Mouse (Mus musculus): ENCODE measurements at regions not wholly inside any gene's neighbourhood (a gene's known extent, or its start where the extent isn't known, plus 50 kb on each side); places are given as distances from the start of the nearest gene placed in this dataset.

GRCm38 (mm10) chr4:45713837-45714508 is 84.8 kb upstream of the Aldh1b1 start:
- TF ChIP-seq POLR2A (IDR thresholded peaks at IDR 0.05; ENCODE audit: low read depth, low read length), result no peak
- no peak for TF ChIP-seq CTCF (IDR thresholded peaks at IDR 0.05; ENCODE audit: extremely low read depth, insufficient read depth, insufficient read length, insufficient replicate concordance)

GRCm38 (mm10) chr4:45713046-45713706 is 85.6 kb upstream of the Aldh1b1 start:
- H3K27ac ChIP-seq (ENCODE audit: insufficient read depth, low read length), result no peak overlapping the region
- WGBS, result 72% methylated on average over 8 of the region's 8 CpGs
- TF ChIP-seq POLR2A (IDR thresholded peaks at IDR 0.05; ENCODE audit: low read depth, low read length) (no peak), CTCF (IDR thresholded peaks at IDR 0.05; ENCODE audit: extremely low read depth, insufficient read depth, insufficient read length, insufficient replicate concordance) (no peak)
- H3K27me3 ChIP-seq (ENCODE audit: control insufficient read depth, insufficient read depth, low read length), result no peaks in the 10 kb centered on the region
- no peak overlapping the region for H3K4me3 ChIP-seq (ENCODE audit: extremely low read depth, insufficient read depth, insufficient read length)
- no peak for DNase-seq (ENCODE audit: low read depth in 1 of 2, low spot score in 2 of 2)
- no peaks in the 10 kb centered on the region for H3K4me1 ChIP-seq (ENCODE audit: control insufficient read depth, insufficient read depth, insufficient read length)
- H3K36me3 ChIP-seq (ENCODE audit: control insufficient read depth, insufficient read depth, low read length), result no peaks in the 10 kb centered on the region

More at GRCm38 (mm10) chr4:45713837-45714508, 84.8 kb upstream of the Aldh1b1 start:
- Histone ChIP-seq H3K27ac (ENCODE audit: insufficient read depth, low read length) (no peak overlapping the region), H3K36me3 (ENCODE audit: control insufficient read depth, insufficient read depth, low read length) (no peaks in the 10 kb centered on the region), H3K27me3 (ENCODE audit: control insufficient read depth, insufficient read depth, low read length) (no peaks in the 10 kb centered on the region), H3K4me3 (ENCODE audit: extremely low read depth, insufficient read depth, insufficient read length) (no peak overlapping the region), H3K4me1 (ENCODE audit: control insufficient read depth, insufficient read depth, insufficient read length) (no peaks in the 10 kb centered on the region)
- 69% methylated on average over 10 of the region's 10 CpGs for WGBS
- no peak for DNase-seq (ENCODE audit: low read depth in 1 of 2, low spot score in 2 of 2)

- Histone ChIP-seq H3K4me1 (ENCODE audit: control insufficient read depth, insufficient read depth, insufficient read length) (no peaks in the 10 kb centered on the region), H3K36me3 (ENCODE audit: control insufficient read depth, insufficient read depth, low read length) (no peaks in the 10 kb centered on the region), H3K27ac (ENCODE audit: insufficient read depth, low read length) (no peak overlapping the region), H3K27me3 (ENCODE audit: control insufficient read depth, insufficient read depth, low read length) (no peaks in the 10 kb centered on the region), H3K4me3 (ENCODE audit: extremely low read depth, insufficient read depth, insufficient read length) (no peak overlapping the region)
- no peak for DNase-seq (ENCODE audit: low read depth in 1 of 2, low spot score in 2 of 2)
- TF ChIP-seq CTCF (IDR thresholded peaks at IDR 0.05; ENCODE audit: extremely low read depth, insufficient read depth, insufficient read length, insufficient replicate concordance) (no peak), POLR2A (IDR thresholded peaks at IDR 0.05; ENCODE audit: low read depth, low read length) (no peak)
- 18% methylated on average over 7 of the region's 7 CpGs for WGBS
Observed at GRCm38 (mm10) chr4:45703997-45704396, 94.8 kb upstream of the Aldh1b1 start.

GRCm38 (mm10) chr4:45699601-45700000 is 99.2 kb upstream of the Aldh1b1 start:
- Histone ChIP-seq H3K36me3 (ENCODE audit: control insufficient read depth, insufficient read depth, low read length) (no peaks in the 10 kb centered on the region), H3K27me3 (ENCODE audit: control insufficient read depth, insufficient read depth, low read length) (no peaks in the 10 kb centered on the region), H3K4me1 (ENCODE audit: control insufficient read depth, insufficient read depth, insufficient read length) (no peaks in the 10 kb centered on the region), H3K27ac (ENCODE audit: insufficient read depth, low read length) (no peak overlapping the region), H3K4me3 (ENCODE audit: extremely low read depth, insufficient read depth, insufficient read length) (no peak overlapping the region)
- no peak for DNase-seq (ENCODE audit: low read depth in 1 of 2, low spot score in 2 of 2)
- WGBS, result 78% methylated on average over 3 of the region's 3 CpGs
- TF ChIP-seq POLR2A (IDR thresholded peaks at IDR 0.05; ENCODE audit: low read depth, low read length) (no peak), CTCF (IDR thresholded peaks at IDR 0.05; ENCODE audit: extremely low read depth, insufficient read depth, insufficient read length, insufficient replicate concordance) (no peak)

GRCm38 (mm10) chr4:45695239-45695638 is 103.6 kb upstream of the Aldh1b1 start:
- H3K27ac ChIP-seq (ENCODE audit: insufficient read depth, low read length), result no peak overlapping the region
- no peak for DNase-seq (ENCODE audit: low read depth in 1 of 2, low spot score in 2 of 2)
- 87% methylated on average over 1 of the region's 1 CpGs for WGBS

GRCm38 (mm10) chr4:45689991-45690916 is 108.6 kb upstream of the Aldh1b1 start:
- WGBS, result 81% methylated on average over 12 of the region's 12 CpGs
- DNase-seq (ENCODE audit: low read depth in 1 of 2, low spot score in 2 of 2), result no peak
- no peak for TF ChIP-seq CTCF (IDR thresholded peaks at IDR 0.05; ENCODE audit: extremely low read depth, insufficient read depth, insufficient read length, insufficient replicate concordance)
- TF ChIP-seq POLR2A (IDR thresholded peaks at IDR 0.05; ENCODE audit: low read depth, low read length), result no peak
- H3K27me3 ChIP-seq (ENCODE audit: control insufficient read depth, insufficient read depth, low read length), result no peaks in the 10 kb centered on the region
- no peaks in the 10 kb centered on the region for H3K36me3 ChIP-seq (ENCODE audit: control insufficient read depth, insufficient read depth, low read length)
- no peak overlapping the region for H3K27ac ChIP-seq (ENCODE audit: insufficient read depth, low read length)
- no peaks in the 10 kb centered on the region for H3K4me1 ChIP-seq (ENCODE audit: control insufficient read depth, insufficient read depth, insufficient read length)
- H3K4me3 ChIP-seq (ENCODE audit: extremely low read depth, insufficient read depth, insufficient read length), result no peak overlapping the region

More at GRCm38 (mm10) chr4:45695239-45695638, 103.6 kb upstream of the Aldh1b1 start:
- Histone ChIP-seq H3K4me3 (ENCODE audit: extremely low read depth, insufficient read depth, insufficient read length) (no peak overlapping the region), H3K27me3 (ENCODE audit: control insufficient read depth, insufficient read depth, low read length) (no peaks in the 10 kb centered on the region), H3K4me1 (ENCODE audit: control insufficient read depth, insufficient read depth, insufficient read length) (no peaks in the 10 kb centered on the region), H3K36me3 (ENCODE audit: control insufficient read depth, insufficient read depth, low read length) (no peaks in the 10 kb centered on the region)
- TF ChIP-seq CTCF (IDR thresholded peaks at IDR 0.05; ENCODE audit: extremely low read depth, insufficient read depth, insufficient read length, insufficient replicate concordance), result no peak
- no peak for TF ChIP-seq POLR2A (IDR thresholded peaks at IDR 0.05; ENCODE audit: low read depth, low read length)
